ENCODE assay signal across 14 mouse cellular contexts in genomic region chr6:82756216-82756615, GRCm38 (mm10). TPM values are rescaled to one million over a fixed set of nuclear protein-coding genes. Genes with fewer than 3 reads are reported as not detected.
DNase-seq lines count a peak whose midpoint lies in the region; ATAC-seq and TF ChIP-seq lines count a peak whose summit lies in the region.
"Had no signal": no experiment of that assay in that cellular context is flagged by ENCODE, and none has a peak within 500 bp of the region (broad histone marks: within the 10 kb centered on the region; RNA-seq: fewer than 3 reads in every experiment).

No protein-coding gene starts in this region.

- H3K9ac ChIP-seq in heart, embryonic 11.5 days (ENCODE audit: low read depth, low read length) = no peak overlapping the region
- H3K9ac ChIP-seq in MEL (ENCODE audit: control insufficient read depth, low read depth, low read length, poor library complexity, severe bottlenecking) = no peak overlapping the region
- no peak overlapping the region for H3K9ac ChIP-seq in intestine, embryonic 15.5 days
- H3K9ac ChIP-seq in midbrain, postnatal 0 days (replicated peaks; ENCODE audit: low read length, poor library complexity, severe bottlenecking) = no peak overlapping the region
- H3K9ac ChIP-seq: hindbrain, embryonic 15.5 days; limb, embryonic 13.5 days; lung, embryonic 15.5 days; neural tube, embryonic 13.5 days had no signal

- DNase-seq in heart, adult 11 months = peak; percentile 97
- DNase-seq in MEL (ENCODE audit: low read depth, low spot score) = no peak
- peak; percentile 59 for DNase-seq in gastrocnemius, postnatal 14 days
- no peak for DNase-seq in midbrain, postnatal 0 days (ENCODE audit: low spot score)
- DNase-seq in spleen, postnatal 14 days (ENCODE audit: low spot score in 2 of 2) = no peak
- DNase-seq in layer of hippocampus, adult 9-10 months (ENCODE audit: low spot score) = no peak
- DNase-seq: layer of hippocampus, postnatal 36 days; midbrain, embryonic 14.5 days had no signal

- no peak for ATAC-seq in heart, embryonic 11.5 days (replicated peaks; ENCODE audit: insufficient number of reproducible peaks, low FRiP score, low TSS enrichment)
- peak; percentile 1 for ATAC-seq in intestine, embryonic 15.5 days
- no peak for ATAC-seq in midbrain, postnatal 0 days (ENCODE audit: low FRiP score)

- no peak for TF ChIP-seq RAD21 in MEL (IDR thresholded peaks at IDR 0.05; ENCODE audit: low read depth, low read length)

- 58% methylated on average over 7 of the region's 7 CpGs for WGBS in heart, embryonic 11.5 days (ENCODE audit: insufficient replicate concordance)
- WGBS in intestine, embryonic 15.5 days = 63% methylated on average over 7 of the region's 7 CpGs
- WGBS in midbrain, postnatal 0 days = 94% methylated on average over 7 of the region's 7 CpGs

- no peak for TF ChIP-seq EP300 in MEL (IDR thresholded peaks at IDR 0.05; ENCODE audit: low read depth in 1 of 2, low read length in 2 of 2)

- peaks cover 8% of the 10 kb centered on the region for H3K79me2 ChIP-seq in MEL (ENCODE audit: control insufficient read depth, insufficient read depth, low read length, poor library complexity)

- no peaks in the 10 kb centered on the region for H3K27me3 ChIP-seq in heart, embryonic 11.5 days (ENCODE audit: control insufficient read depth, insufficient read depth, low read length)
- no peaks in the 10 kb centered on the region for H3K27me3 ChIP-seq in MEL (ENCODE audit: control insufficient read depth in 1 of 2, insufficient read depth in 2 of 2, low read length in 2 of 2)
- H3K27me3 ChIP-seq in intestine, embryonic 15.5 days (replicated peaks) = no peaks in the 10 kb centered on the region
- H3K27me3 ChIP-seq in midbrain, postnatal 0 days (ENCODE audit: insufficient read depth, low read length) = no peaks in the 10 kb centered on the region
- H3K27me3 ChIP-seq: hindbrain, embryonic 15.5 days; limb, embryonic 13.5 days; lung, embryonic 15.5 days; neural tube, embryonic 13.5 days had no signal

- no peak overlapping the region for H3K4me2 ChIP-seq in heart, embryonic 11.5 days
- no peak overlapping the region for H3K4me2 ChIP-seq in intestine, embryonic 15.5 days (replicated peaks)
- H3K4me2 ChIP-seq in midbrain, postnatal 0 days (ENCODE audit: low read depth, low read length, poor library complexity, severe bottlenecking) = no peak overlapping the region
- H3K4me2 ChIP-seq: hindbrain, embryonic 15.5 days; limb, embryonic 13.5 days; lung, embryonic 15.5 days; neural tube, embryonic 13.5 days had no signal

- intact Hi-C loops in gastrocnemius, postnatal 14 days (cut with DNase I; ENCODE audit: low total_unique reads) = no loop called here

- H3K4me3 ChIP-seq in heart, embryonic 11.5 days (ENCODE audit: low read depth, low read length) = no peak overlapping the region
- no peak overlapping the region for H3K4me3 ChIP-seq in MEL (ENCODE audit: control insufficient read depth in 1 of 2, insufficient read depth in 1 of 2, low read depth in 2 of 2, low read length in 2 of 2)
- H3K4me3 ChIP-seq in intestine, embryonic 15.5 days (replicated peaks) = no peak overlapping the region
- H3K4me3 ChIP-seq in midbrain, postnatal 0 days (ENCODE audit: low read depth, low read length) = no peak overlapping the region
- H3K4me3 ChIP-seq: hindbrain, embryonic 15.5 days; limb, embryonic 13.5 days; lung, embryonic 15.5 days; neural tube, embryonic 13.5 days had no signal

- no peaks in the 10 kb centered on the region for H3K9me3 ChIP-seq in heart, embryonic 11.5 days (replicated peaks; ENCODE audit: control insufficient read depth, low read length)
- no peaks in the 10 kb centered on the region for H3K9me3 ChIP-seq in MEL (replicated peaks; ENCODE audit: insufficient read depth, low read length)
- no peaks in the 10 kb centered on the region for H3K9me3 ChIP-seq in intestine, embryonic 15.5 days
- no peaks in the 10 kb centered on the region for H3K9me3 ChIP-seq in midbrain, postnatal 0 days (ENCODE audit: low read length)
- H3K9me3 ChIP-seq: hindbrain, embryonic 15.5 days; limb, embryonic 13.5 days; lung, embryonic 15.5 days; neural tube, embryonic 13.5 days had no signal

- no peak for TF ChIP-seq CTCF in MEL (IDR thresholded peaks at IDR 0.05 in 2 of 3, conservative IDR thresholded peaks at IDR 0.05 in 1 of 3; ENCODE audit: control insufficient read depth in 1 of 3, insufficient read depth in 1 of 3, low read depth in 2 of 3, low read length in 3 of 3, poor library complexity in 1 of 3, severe bottlenecking in 1 of 3)
- TF ChIP-seq CTCF in midbrain, postnatal 0 days (IDR thresholded peaks at IDR 0.05) = no peak

- TF ChIP-seq POLR2A in MEL (IDR thresholded peaks at IDR 0.05; ENCODE audit: control insufficient read depth in 1 of 2, insufficient read depth in 1 of 2, low read depth in 1 of 2, low read length in 2 of 2, poor library complexity in 1 of 2) = no peak

- peaks cover 68% of the 10 kb centered on the region for H3K4me1 ChIP-seq in heart, embryonic 11.5 days (ENCODE audit: control insufficient read depth, insufficient read depth, low read length)
- H3K4me1 ChIP-seq in MEL (ENCODE audit: control insufficient read depth in 1 of 2, insufficient read depth in 2 of 2, low read length in 2 of 2) = peaks cover 13 to 27% of the 10 kb centered on the region in 2 experiments
- H3K4me1 ChIP-seq in intestine, embryonic 15.5 days (replicated peaks) = peaks cover 10% of the 10 kb centered on the region; the same call in 1 of the 2 replicates
- no peaks in the 10 kb centered on the region for H3K4me1 ChIP-seq in midbrain, postnatal 0 days (ENCODE audit: insufficient read depth, low read length)
- H3K4me1 ChIP-seq: hindbrain, embryonic 15.5 days; limb, embryonic 13.5 days had no signal

- H3K36me3 ChIP-seq in heart, embryonic 11.5 days (ENCODE audit: control insufficient read depth, insufficient read depth, low read length) = peaks cover 6% of the 10 kb centered on the region; the same call in 1 of the 2 replicates
- H3K36me3 ChIP-seq in MEL (ENCODE audit: control insufficient read depth in 1 of 2, insufficient read depth in 2 of 2, low read length in 2 of 2) = peaks cover 14% of the 10 kb centered on the region in 2 experiments
- peaks cover 13% of the 10 kb centered on the region; the same call in 1 of the 2 replicates for H3K36me3 ChIP-seq in intestine, embryonic 15.5 days
- no peaks in the 10 kb centered on the region for H3K36me3 ChIP-seq in midbrain, postnatal 0 days (ENCODE audit: insufficient read depth, low read length)
- H3K36me3 ChIP-seq: hindbrain, embryonic 15.5 days; lung, embryonic 15.5 days; neural tube, embryonic 13.5 days had no signal

- no peak overlapping the region for H3K27ac ChIP-seq in heart, embryonic 11.5 days (ENCODE audit: low read depth, low read length)
- peak overlapping the region; percentile 19; the same call in 1 of the 2 replicates for H3K27ac ChIP-seq in MEL (ENCODE audit: control insufficient read depth, low read depth, low read length)
- H3K27ac ChIP-seq in intestine, embryonic 15.5 days = no peak overlapping the region; the same call in 1 of the 2 replicates
- no peak overlapping the region for H3K27ac ChIP-seq in midbrain, postnatal 0 days (ENCODE audit: low read depth, low read length)
- H3K27ac ChIP-seq: hindbrain, embryonic 15.5 days; limb, embryonic 13.5 days; lung, embryonic 15.5 days; neural tube, embryonic 13.5 days had no signal

TF ChIP-seq in MEL, 35 proteins besides CTCF, POLR2A, EP300 and RAD21:
- TF ChIP-seq ZNF384 (IDR thresholded peaks at IDR 0.05; ENCODE audit: low read depth, low read length) (no peak), MAX (IDR thresholded peaks at IDR 0.05; ENCODE audit: low read length) (no peak), UBTF (IDR thresholded peaks at IDR 0.05; ENCODE audit: borderline replicate concordance, insufficient read depth, low read depth, low read length) (no peak), BHLHE40 (IDR thresholded peaks at IDR 0.05; ENCODE audit: borderline replicate concordance, low read depth, low read length) (no peak), MXI1 (IDR thresholded peaks at IDR 0.05; ENCODE audit: low read depth, low read length) (no peak)

RNA-seq across cellular contexts. Expression of gene Hk2, which starts 18.0 kb away (rescaled TPM):
- polyA plus RNA-seq in heart, embryonic 11.5 days (2014; fragmentation: Nextera tagmentation; extraction: Ambion mirVana) = 44.3 and 49.5 TPM in 2 replicates
- 51.6 and 75.6 TPM in 2 replicates for total RNA-seq in MEL (2012; rRNA removed)
- polyA plus RNA-seq in MEL (2012; ENCODE audit: insufficient read depth in 1 of 2, insufficient read length in 2 of 2, low read depth in 1 of 2, low replicate concordance in 2 of 2, missing spikeins in 1 of 2) = 10 to 100 TPM in 1 of 2 experiments, not detected in 1; 44.2 TPM
- total RNA-seq in gastrocnemius, postnatal 14 days (2021) = 100 to 1,000 TPM in 1 of 2 experiments, 10 to 100 TPM in 1; 88.2 to 125 TPM
- polyA plus RNA-seq in intestine, embryonic 15.5 days (2015; fragmentation: Nextera tagmentation; extraction: Ambion mirVana) = 18.8 and 22.0 TPM in 2 replicates
- total RNA-seq in midbrain, postnatal 0 days (2014; rRNA removed) = 1.6 and 3.9 TPM in 2 replicates
- 2.0 and 2.2 TPM in 2 replicates for polyA plus RNA-seq in midbrain, postnatal 0 days (2015; fragmentation: Nextera tagmentation; extraction: Ambion mirVana)

RNA-seq across cellular contexts. Expression of gene Pole4, which starts 51.1 kb away (rescaled TPM):
- polyA plus RNA-seq in heart, embryonic 11.5 days (2014; fragmentation: Nextera tagmentation; extraction: Ambion mirVana) = 111 and 122 TPM in 2 replicates
- 65.7 and 67.2 TPM in 2 replicates for total RNA-seq in MEL (2012; rRNA removed)
- 10 to 100 TPM in 1 of 2 experiments, not detected in 1; 76.7 TPM for polyA plus RNA-seq in MEL (2012; ENCODE audit: insufficient read depth in 1 of 2, insufficient read length in 2 of 2, low read depth in 1 of 2, low replicate concordance in 2 of 2, missing spikeins in 1 of 2)
- 10 to 100 TPM; 22.0 to 22.9 TPM for total RNA-seq in gastrocnemius, postnatal 14 days (2021)
- 96.4 and 101 TPM in 2 replicates for polyA plus RNA-seq in intestine, embryonic 15.5 days (2015; fragmentation: Nextera tagmentation; extraction: Ambion mirVana)
- 68.2 and 90.0 TPM in 2 replicates for total RNA-seq in midbrain, postnatal 0 days (2014; rRNA removed)
- polyA plus RNA-seq in midbrain, postnatal 0 days (2015; fragmentation: Nextera tagmentation; extraction: Ambion mirVana) = 134 and 145 TPM in 2 replicates

Comparison
In these comparisons a context has a peak if more than half of its experiments do, and no peak if none do; other contexts are left out.
1. DNase-seq: peak in heart, adult 11 months (single experiment) and gastrocnemius, postnatal 14 days (single experiment); none in MEL (single experiment), midbrain, postnatal 0 days (single experiment), spleen, postnatal 14 days (0 of 2) and layer of hippocampus, adult 9-10 months (single experiment).